Mouse (Mus musculus): ENCODE measurements at regions not wholly inside any gene's neighbourhood (a gene's known extent, or its start where the extent isn't known, plus 50 kb on each side); places are given as distances from the start of the nearest gene placed in this dataset.

DNA sequence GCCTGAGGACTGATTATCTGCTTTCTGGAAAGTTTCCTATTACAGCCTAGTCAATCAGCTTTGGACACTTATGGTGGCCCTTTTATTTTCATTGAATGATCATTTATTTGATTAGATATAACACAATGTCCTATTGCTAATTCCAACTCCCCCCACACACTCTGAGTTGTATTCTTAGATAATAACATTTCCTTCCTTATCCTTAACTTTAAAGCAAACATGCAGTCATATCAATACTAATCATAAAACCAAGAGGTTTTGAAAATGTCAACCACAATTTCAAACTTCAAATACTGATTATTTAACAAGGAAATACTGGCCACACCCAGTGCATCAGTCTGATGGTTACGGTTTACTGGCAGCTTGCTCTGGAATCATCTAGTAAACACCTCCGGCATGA lies 237.1 kb upstream of the Mmadhc start:
- 74% methylated on average over 2 of the region's 2 CpGs for WGBS
- DNase-seq = no peak
- Histone ChIP-seq H3K4me3 (replicated peaks; ENCODE audit: extremely low read depth, low read depth, low read length) (no peak overlapping the region), H3K4me1 (ENCODE audit: control insufficient read depth, insufficient read depth, low read length) (no peaks in the 10 kb centered on the region)
- TF ChIP-seq POLR2A (IDR thresholded peaks at IDR 0.05; ENCODE audit: borderline replicate concordance, extremely low read depth, low read depth, low read length) (no peak), CTCF (IDR thresholded peaks at IDR 0.05; ENCODE audit: insufficient read depth, low read length) (no peak)

DNA sequence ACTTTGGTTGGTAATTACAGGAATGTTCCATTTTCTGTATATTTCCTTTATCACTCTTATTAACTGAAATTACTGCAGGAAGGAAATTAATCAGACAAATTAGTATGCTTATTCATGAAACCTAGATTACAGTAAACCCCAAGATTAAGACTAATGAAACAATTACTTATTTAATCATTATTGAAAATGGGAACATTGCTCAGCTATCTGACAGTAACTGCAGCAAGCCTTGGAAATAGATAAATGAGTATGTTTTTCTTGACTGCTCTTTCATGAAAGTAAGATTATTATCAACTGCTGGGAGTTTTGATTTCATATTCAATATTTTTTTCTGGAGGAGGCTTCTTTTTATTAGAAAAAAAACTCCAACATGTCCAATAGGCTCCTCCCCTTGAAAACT lies 230.8 kb upstream of the Mmadhc start:
- TF ChIP-seq POLR2A (IDR thresholded peaks at IDR 0.05; ENCODE audit: borderline replicate concordance, extremely low read depth, low read depth, low read length) (no peak), CTCF (IDR thresholded peaks at IDR 0.05; ENCODE audit: insufficient read depth, low read length) (no peak)
- H3K4me3 ChIP-seq (replicated peaks; ENCODE audit: extremely low read depth, low read depth, low read length) = no peak overlapping the region

DNA sequence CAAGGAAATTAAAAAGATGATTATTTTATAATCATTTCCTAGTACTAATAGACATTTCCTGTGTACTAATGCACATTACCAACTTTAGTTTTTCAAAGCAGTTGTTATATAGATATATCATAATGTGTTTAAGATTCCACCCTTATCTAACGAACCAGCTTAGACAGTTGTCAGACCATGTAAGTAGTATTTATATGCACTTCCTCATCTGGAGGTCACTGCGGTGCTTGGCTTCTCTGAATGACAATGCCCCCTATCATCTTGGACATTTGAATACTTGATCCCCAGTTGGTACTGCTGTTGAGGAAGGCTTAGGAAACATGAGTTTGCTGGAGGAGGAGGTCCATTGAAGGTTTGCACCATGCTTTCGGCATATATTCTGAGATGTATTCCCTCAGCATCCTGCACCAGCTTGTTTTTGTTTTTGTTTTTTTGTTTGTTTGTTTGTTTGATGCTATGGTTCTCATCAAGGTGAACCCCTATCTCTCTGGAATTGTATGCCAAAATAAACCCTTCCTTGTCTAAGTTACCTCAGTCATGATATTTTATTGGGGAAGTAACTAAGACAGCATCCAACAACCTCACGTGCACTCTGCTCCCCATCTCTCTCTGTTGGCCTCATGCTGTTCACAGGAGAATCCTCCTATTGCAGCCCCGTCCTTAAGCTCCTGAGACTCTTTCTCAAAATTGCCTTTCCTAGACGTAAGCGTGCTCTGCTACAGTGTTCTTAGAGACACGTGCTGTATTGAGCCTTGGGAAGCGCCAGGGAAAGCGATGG lies 228.4 kb upstream of the Mmadhc start:
- TF ChIP-seq POLR2A (IDR thresholded peaks at IDR 0.05; ENCODE audit: borderline replicate concordance, extremely low read depth, low read depth, low read length) (no peak), CTCF (IDR thresholded peaks at IDR 0.05; ENCODE audit: insufficient read depth, low read length) (no peak)
- Histone ChIP-seq H3K4me3 (replicated peaks; ENCODE audit: extremely low read depth, low read depth, low read length) (no peak overlapping the region), H3K4me1 (ENCODE audit: control insufficient read depth, insufficient read depth, low read length) (no peaks in the 10 kb centered on the region)
- DNase-seq = no peak
- 85% methylated on average over 10 of the region's 10 CpGs for WGBS

More for the DNA sequence above, 230.8 kb upstream of the Mmadhc start:
- H3K4me1 ChIP-seq (ENCODE audit: control insufficient read depth, insufficient read depth, low read length) = no peaks in the 10 kb centered on the region
- no peak for DNase-seq

DNA sequence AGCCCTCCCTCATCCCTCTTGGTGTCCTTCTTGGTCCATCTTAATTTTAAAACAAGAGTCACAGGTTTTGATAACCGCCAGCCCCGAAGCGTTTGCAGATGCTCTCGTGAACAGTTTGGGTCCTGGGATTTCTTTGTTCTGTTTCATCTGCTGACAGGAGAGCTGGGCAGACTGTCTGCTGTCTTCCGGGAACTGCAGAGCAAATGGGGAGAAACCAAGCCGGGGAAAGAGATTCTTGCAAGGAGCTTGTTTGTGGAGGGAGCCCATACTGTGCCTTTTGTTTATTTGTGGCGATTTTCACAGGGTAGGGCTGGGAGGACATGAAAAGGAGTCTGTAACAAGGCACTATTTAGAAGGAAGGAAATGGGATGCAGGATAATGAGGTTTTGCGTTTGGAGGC lies 223.6 kb upstream of the Mmadhc start:
- no peak overlapping the region for H3K4me3 ChIP-seq (replicated peaks; ENCODE audit: extremely low read depth, low read depth, low read length)
- TF ChIP-seq CTCF (IDR thresholded peaks at IDR 0.05; ENCODE audit: insufficient read depth, low read length) (no peak), POLR2A (IDR thresholded peaks at IDR 0.05; ENCODE audit: borderline replicate concordance, extremely low read depth, low read depth, low read length) (no peak)
- peaks cover 3% of the 10 kb centered on the region; the same call in 1 of the 2 replicates for H3K4me1 ChIP-seq (ENCODE audit: control insufficient read depth, insufficient read depth, low read length)
- 46% methylated on average over 8 of the region's 8 CpGs for WGBS
- DNase-seq = no peak

DNA sequence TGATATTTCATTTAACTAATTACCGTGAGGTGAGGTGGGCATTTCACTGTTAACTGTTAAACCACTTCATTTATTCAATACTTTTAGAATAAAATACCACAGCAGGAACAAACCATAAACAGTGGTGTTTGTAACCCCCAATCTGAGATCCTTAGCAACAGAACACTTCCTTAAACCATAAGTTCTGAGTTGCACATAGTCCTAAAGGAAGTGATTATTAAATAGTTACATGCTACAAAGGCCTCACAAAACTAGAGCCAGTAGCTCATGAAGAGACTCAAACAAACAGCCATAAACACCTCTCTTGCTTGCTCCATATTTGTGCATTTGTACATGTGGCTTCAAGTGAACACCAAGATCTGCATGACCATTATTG lies 222.5 kb upstream of the Mmadhc start:
- H3K4me1 ChIP-seq (ENCODE audit: control insufficient read depth, insufficient read depth, low read length) = peaks cover 3% of the 10 kb centered on the region; the same call in 1 of the 2 replicates
- WGBS = 72% methylated on average over 1 of the region's 1 CpGs
- no peak overlapping the region for H3K4me3 ChIP-seq (replicated peaks; ENCODE audit: extremely low read depth, low read depth, low read length)
- DNase-seq = no peak
- TF ChIP-seq CTCF (IDR thresholded peaks at IDR 0.05; ENCODE audit: insufficient read depth, low read length) = no peak
- TF ChIP-seq POLR2A (IDR thresholded peaks at IDR 0.05; ENCODE audit: borderline replicate concordance, extremely low read depth, low read depth, low read length) = no peak

DNA sequence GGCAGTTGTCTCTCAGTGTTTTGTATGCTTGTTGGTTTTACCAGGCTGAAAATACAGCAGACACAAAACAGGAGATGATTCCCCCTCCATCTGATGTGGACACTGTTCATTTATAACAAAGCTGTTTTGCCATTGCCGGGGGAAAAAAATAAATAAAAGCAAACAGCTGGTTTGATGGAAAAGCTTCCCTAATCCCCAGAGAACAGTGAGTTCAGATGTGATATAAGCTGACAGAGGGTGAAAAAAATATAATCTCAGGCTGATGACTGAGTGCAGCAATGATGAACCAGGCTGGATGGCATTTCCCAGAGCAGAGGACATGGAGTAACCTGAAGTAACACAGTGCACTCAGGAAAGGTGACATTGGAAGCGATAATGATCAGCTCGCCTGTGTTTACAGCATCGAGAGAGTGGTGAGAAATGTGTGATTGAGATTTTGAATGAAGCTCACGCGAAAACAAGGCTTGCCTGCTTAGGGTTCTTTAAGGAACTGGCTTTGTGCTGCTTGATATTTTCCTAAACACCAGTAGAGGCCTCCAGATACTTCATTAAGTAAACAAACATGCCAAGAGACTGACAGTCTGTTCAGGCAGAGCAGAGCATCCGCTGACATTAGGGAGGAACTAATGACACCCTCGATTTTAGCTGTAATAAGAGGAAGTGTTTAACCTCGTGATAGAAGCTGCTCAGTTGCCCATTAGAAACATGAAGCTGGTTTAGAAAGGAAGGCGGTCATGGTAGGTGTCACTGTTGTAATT lies 221.9 kb upstream of the Mmadhc start:
- peaks cover 3% of the 10 kb centered on the region; the same call in 1 of the 2 replicates for H3K4me1 ChIP-seq (ENCODE audit: control insufficient read depth, insufficient read depth, low read length)
- DNase-seq = no peak
- TF ChIP-seq CTCF (IDR thresholded peaks at IDR 0.05; ENCODE audit: insufficient read depth, low read length) (no peak), POLR2A (IDR thresholded peaks at IDR 0.05; ENCODE audit: borderline replicate concordance, extremely low read depth, low read depth, low read length) (no peak)
- no peak overlapping the region for H3K4me3 ChIP-seq (replicated peaks; ENCODE audit: extremely low read depth, low read depth, low read length)
- 34% methylated on average over 10 of the region's 10 CpGs for WGBS

DNA sequence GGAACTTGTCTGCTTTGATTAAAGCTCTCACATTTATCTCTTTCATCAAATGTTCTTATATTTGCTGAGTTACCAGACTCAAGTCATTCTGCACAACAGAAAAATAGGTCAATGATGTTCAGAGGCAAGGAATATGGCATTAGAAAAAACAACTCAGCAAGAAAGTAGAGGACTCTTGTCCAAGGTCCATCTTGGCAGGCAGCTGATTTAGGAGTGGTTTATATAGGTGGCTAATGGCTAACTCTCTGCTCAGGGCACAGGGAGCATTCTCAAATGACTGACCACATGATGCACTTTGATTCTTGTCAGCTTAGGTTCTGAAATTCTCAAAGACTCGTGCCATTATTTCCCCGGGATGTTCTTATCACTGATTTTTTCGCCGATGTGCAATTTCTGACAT lies 216.7 kb upstream of the Mmadhc start:
- TF ChIP-seq POLR2A (IDR thresholded peaks at IDR 0.05; ENCODE audit: borderline replicate concordance, extremely low read depth, low read depth, low read length) (no peak), CTCF (IDR thresholded peaks at IDR 0.05; ENCODE audit: insufficient read depth, low read length) (no peak)
- H3K4me3 ChIP-seq (replicated peaks; ENCODE audit: extremely low read depth, low read depth, low read length) = no peak overlapping the region
- WGBS = 92% methylated on average over 4 of the region's 4 CpGs
- DNase-seq = no peak
- H3K4me1 ChIP-seq (ENCODE audit: control insufficient read depth, insufficient read depth, low read length) = no peaks in the 10 kb centered on the region

DNA sequence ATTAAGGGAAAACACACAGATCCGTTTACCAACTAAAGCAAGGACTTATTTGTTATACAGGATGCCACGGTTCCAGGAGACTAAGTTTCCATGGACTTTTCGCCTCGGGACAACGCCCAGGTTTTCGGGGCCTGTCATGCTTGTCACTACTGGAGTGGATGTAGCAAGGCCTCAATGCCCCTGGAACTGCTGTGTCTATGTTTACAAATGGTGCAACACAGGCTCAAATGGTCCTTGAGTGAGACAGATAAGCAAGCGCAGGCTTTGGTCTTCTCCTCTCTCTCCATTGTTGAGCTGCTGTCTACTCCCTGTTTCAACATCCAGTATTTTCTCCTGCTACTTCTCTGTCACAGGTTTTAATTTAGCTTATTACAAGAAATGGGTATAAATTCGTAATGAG lies 202.1 kb upstream of the Mmadhc start:
- Histone ChIP-seq H3K4me1 (ENCODE audit: control insufficient read depth, insufficient read depth, low read length) (no peaks in the 10 kb centered on the region), H3K4me3 (replicated peaks; ENCODE audit: extremely low read depth, low read depth, low read length) (no peak overlapping the region)
- DNase-seq = no peak
- WGBS = 77% methylated on average over 8 of the region's 8 CpGs
- TF ChIP-seq POLR2A (IDR thresholded peaks at IDR 0.05; ENCODE audit: borderline replicate concordance, extremely low read depth, low read depth, low read length) (no peak), CTCF (IDR thresholded peaks at IDR 0.05; ENCODE audit: insufficient read depth, low read length) (no peak)

DNA sequence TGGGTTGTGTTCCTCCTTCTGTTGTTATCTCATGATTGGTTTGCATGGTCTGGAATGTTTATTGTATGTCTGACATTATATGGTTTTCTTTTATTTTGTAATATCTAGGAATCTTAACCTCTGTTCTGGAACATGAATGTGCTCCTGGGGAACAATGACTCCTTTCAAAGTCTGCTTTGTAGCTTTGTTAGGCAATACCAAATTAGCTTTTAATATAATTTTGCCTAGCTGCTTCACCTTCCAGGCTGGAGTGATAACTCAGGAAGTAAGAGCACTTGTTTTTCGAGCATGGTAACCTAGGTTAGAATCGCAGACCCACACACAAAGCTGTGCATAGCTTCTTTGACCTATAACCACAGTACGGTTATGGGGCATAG lies 199.4 kb upstream of the Mmadhc start:
- no peak for TF ChIP-seq POLR2A (IDR thresholded peaks at IDR 0.05; ENCODE audit: borderline replicate concordance, extremely low read depth, low read depth, low read length)
- TF ChIP-seq CTCF (IDR thresholded peaks at IDR 0.05; ENCODE audit: insufficient read depth, low read length) = no peak
- 70% methylated on average over 3 of the region's 3 CpGs for WGBS
- Histone ChIP-seq H3K4me3 (replicated peaks; ENCODE audit: extremely low read depth, low read depth, low read length) (no peak overlapping the region), H3K4me1 (ENCODE audit: control insufficient read depth, insufficient read depth, low read length) (no peaks in the 10 kb centered on the region)
- no peak for DNase-seq

All from lung, adult 2 months (tissue).